Mouse (Mus musculus) G1E-ER4 (cell line): ENCODE data around the gene Rpl19. TPM values are rescaled to one million over a fixed set of nuclear protein-coding genes. Genes with fewer than 3 reads are reported as not detected.

Experiments used
- GATA1 ChIP-seq: IDR thresholded peaks from one replicate; pipeline ENCODE4 v1.8.0; 2012; ENCODE audit warnings: low read length, inconsistent platforms
- polyA plus RNA-seq: library from polyadenylated mRNA; stranded (reverse); fragments of >175 nt; gene quantifications from 2 replicates; pipeline ENCODE4 v1.2.3, GENCODE M21; 2012

The Rpl19 gene
- polyA plus RNA-seq, 1 experiment = 2,415 TPM

DNA sequence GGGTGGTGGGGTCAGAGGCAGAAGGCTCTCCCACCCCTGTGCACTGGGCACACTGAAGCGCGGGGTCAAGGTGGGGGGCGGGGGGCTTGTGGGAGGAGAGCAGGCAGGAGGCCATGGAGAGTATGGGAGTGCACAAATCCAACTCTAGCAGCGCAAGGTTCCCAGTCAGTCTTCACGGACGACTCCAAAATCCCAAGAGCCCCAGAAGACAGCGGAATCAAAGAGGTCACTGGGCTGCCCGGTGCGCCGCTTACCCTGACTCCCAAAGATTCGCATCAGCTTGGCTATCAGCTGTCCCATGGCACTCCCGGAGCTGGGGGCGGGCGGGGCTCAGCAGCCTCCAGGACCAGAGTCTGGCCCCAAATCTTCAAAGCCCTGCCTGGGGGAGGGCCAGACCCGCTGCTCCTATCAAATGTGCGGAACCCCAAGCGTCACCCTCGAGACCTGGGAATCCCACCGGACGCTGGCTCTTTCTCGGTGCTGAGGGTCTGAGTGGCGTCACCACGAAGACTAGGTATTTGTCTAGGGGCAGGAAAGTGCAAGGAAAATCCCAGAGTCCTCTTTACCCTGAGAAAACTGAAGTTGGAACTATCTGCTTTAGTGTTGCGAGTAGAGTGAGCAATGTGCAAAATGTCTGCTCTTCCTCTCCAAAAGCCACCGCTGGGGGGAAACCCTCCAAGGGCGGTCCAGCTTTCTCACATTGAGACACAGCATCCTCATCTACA is 30.8 kb upstream of the Rpl19 start, which contains the start of gene Arl5c:
Gene Arl5c, minus strand, starts transcription at position 618 of the 725 bp plus-strand sequence.
- TF ChIP-seq GATA1 = no peak

DNA sequence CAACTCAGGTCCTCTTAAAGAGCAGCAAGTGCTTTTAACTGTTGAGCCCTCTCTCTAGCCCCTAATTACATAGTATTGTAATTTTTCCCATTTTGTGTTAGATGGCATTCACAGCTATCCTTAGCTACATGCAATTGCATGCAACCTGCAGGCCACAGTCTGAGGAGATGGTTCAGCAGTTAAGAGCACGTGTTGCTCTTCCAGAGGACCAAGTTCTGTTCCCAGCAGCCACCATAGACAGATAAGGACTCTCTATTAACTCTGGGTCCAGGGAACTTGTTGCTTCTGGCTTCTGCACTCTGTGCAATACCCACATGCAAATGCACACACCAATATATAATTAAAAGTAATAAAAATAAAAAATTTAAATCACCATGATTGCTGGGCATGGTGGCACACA is 29.8 kb upstream of the Rpl19 start:
- no peak for TF ChIP-seq GATA1

- TF ChIP-seq GATA1 = no peak
These were observed 29.0 kb upstream of the Rpl19 start for GRCm38 (mm10) chr11:97997387-97997960.

GRCm38 (mm10) chr11:97998074-97998793 is 28.3 kb upstream of the Rpl19 start:
- TF ChIP-seq GATA1 = no peak

DNA sequence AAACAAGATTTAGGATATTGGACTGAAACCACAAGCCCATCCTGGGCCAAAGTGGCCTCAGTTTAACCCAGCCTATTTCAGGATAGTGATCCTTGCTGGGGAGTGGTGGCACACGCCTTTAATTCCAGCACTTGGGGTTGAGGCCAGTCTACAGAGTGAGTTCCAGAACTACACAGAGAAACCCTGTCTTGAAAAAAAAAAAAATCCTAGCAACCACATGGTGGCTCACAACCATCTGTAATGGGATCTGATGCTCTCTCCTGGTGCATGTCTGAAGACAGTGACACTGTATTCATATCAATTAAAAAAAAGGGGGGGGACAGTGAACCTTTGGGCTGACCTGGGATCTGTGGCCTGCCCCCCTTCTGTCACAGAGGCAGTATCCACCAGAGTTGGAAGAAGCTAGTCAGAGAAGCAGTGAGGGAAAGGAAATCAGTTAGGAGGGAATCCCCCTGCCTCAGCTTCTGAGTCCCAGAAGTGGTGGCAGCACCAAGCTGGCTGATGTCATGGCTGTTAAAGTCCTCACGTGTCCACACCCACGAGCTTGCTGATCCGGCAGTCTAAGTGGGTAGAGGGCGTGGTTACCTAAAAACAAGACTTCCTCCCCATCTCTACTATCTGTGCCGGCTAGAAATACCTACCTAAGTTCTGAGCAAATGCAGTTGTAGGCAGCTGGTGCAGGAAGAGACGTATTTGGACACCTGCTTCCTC is 27.5 kb upstream of the Rpl19 start:
- TF ChIP-seq GATA1 = no peak

DNA sequence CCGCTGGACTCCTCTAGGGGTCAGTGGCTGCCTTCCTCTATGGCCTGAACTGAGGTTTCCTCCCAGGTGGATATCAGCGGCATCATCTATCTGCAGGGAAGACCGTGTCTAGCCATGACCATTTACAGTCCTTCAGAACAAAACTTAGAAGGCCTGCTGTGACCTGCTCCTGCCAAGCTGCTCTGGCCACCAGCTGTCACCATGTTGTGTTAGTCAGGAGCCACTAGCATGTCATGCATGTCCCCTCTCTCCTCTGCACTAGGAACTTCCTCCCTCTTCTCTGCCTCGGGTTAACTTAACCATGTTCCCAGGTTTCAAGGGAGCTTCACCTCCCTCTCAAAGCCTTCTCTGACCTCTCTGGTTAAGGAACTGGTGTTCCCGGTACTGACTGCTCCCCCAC is 26.8 kb upstream of the Rpl19 start:
- no peak for TF ChIP-seq GATA1

GRCm38 (mm10) chr11:98000378-98001140 is 26.0 kb upstream of the Rpl19 start:
- no peak for TF ChIP-seq GATA1

DNA sequence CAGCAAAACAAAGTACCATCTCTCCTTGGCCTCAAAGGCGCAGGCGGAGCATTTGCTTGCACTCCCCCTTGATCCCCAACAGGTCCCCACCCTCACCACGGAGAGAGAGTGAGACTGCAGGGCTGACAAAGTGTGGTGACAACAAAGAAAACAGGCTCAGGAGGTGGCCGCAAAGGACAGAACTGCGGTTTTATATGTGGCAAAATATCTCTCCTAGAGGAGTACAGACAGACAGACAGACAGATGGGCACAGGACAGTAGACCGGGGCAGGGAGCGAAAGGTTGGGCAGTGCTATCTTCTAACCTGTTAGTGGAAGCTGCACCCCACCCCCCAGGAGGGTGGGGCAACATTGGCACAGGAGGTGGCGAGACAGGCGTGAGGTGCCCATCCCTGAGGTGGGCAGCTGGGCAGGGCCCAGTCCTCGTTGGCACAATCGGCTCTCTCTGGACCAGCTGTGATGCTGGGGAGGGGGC is 25.1 kb upstream of the Rpl19 start:
- TF ChIP-seq GATA1 = no peak

- TF ChIP-seq GATA1 = no peak
These were observed 24.5 kb upstream of the Rpl19 start for GRCm38 (mm10) chr11:98001986-98002385.

- TF ChIP-seq GATA1 = no peak
These were observed 23.9 kb upstream of the Rpl19 start for GRCm38 (mm10) chr11:98002627-98003026.

- TF ChIP-seq GATA1 = no peak
These were observed 23.3 kb upstream of the Rpl19 start for GRCm38 (mm10) chr11:98003171-98003671.

- TF ChIP-seq GATA1 = no peak
These were observed 22.3 kb upstream of the Rpl19 start for GRCm38 (mm10) chr11:98004161-98004560.

- TF ChIP-seq GATA1 = no peak
These were observed 21.4 kb upstream of the Rpl19 start for GRCm38 (mm10) chr11:98005076-98005475.

DNA sequence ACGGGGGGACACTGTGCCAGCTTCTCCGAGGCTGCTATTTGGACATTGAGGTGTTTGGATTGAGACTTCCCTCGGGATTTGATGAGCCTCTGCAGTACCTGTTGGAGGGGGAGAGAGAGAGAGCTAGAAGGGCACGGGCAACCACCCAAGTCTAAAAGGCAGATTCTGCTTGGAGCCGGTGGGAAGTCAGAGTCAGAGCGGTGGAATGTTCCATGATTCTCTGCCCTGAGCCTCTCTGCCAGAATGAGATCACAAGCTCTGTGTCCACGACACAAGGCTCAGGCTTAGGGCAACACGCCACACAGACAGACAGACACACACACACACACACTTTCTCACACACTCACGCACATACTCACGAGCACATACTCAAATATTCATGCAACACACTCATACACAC is 20.8 kb upstream of the Rpl19 start:
- no peak for TF ChIP-seq GATA1

- TF ChIP-seq GATA1 = no peak
These were observed 18.4 kb upstream of the Rpl19 start for GRCm38 (mm10) chr11:98008087-98008486.
